Mouse (Mus musculus) hindbrain, embryonic 16.5 days (tissue): ENCODE data around the gene Rassf3. TPM values are rescaled to one million over a fixed set of nuclear protein-coding genes. Genes with fewer than 3 reads are reported as not detected.

ENCODE experiments used
- ATAC-seq: fragments of 200-750 bp; cut with Nextera tagmentation; 2 replicates; pipeline ENCODE4 v1.8.0; 2017; ENCODE audit warnings: moderate TSS enrichment, moderate library complexity
- H3K27ac ChIP-seq: fragments of 300-500 bp; sonication (generic); 2 replicates; pipeline ENCODE4 v1.5.1; 2014; ENCODE audit warnings: low read depth, mild to moderate bottlenecking, control low read depth, low read length, moderate library complexity
- H3K27me3 ChIP-seq: fragments of 300-500 bp; sonication (generic); replicated peaks from 2 replicates; pipeline ENCODE4 v1.6.1; 2014; ENCODE audit warnings: low read length; ENCODE audit not compliant: control insufficient read depth, insufficient read depth
- H3K36me3 ChIP-seq: fragments of 300-500 bp; sonication (generic); 2 replicates; pipeline ENCODE4 v1.6.1; 2014; ENCODE audit warnings: mild to moderate bottlenecking, low read length, moderate library complexity, mixed read lengths; ENCODE audit not compliant: control insufficient read depth, insufficient read depth
- H3K4me1 ChIP-seq: fragments of 300-500 bp; sonication (generic); 2 replicates; pipeline ENCODE4 v1.6.1; 2014; ENCODE audit warnings: low read depth, low read length; ENCODE audit not compliant: control insufficient read depth, insufficient read depth
- H3K4me2 ChIP-seq: fragments of 300-500 bp; sonication (generic); 2 replicates; pipeline ENCODE4 v1.6.1; 2014; ENCODE audit warnings: mild to moderate bottlenecking, low read length, control low read depth, moderate library complexity
- H3K4me3 ChIP-seq: fragments of 300-500 bp; sonication (generic); 2 replicates; pipeline ENCODE4 v1.5.1; 2014; ENCODE audit warnings: mild to moderate bottlenecking, low read length, control low read depth, moderate library complexity
- H3K9ac ChIP-seq: fragments of 300-500 bp; sonication (generic); 2 replicates; pipeline ENCODE4 v1.6.1; 2014; ENCODE audit warnings: low read depth, mild to moderate bottlenecking, control low read depth, low read length, moderate library complexity
- H3K9me3 ChIP-seq: fragments of 300-500 bp; sonication (generic); 2 replicates; pipeline ENCODE4 v1.6.1; 2014; ENCODE audit warnings: mild to moderate bottlenecking, low read length, moderate library complexity; ENCODE audit not compliant: control insufficient read depth
- WGBS: fragments of 180-500 bp; shearing (Covaris S2); extraction: QIAGEN DNeasy Blood & Tissue Kit; methylation state at CpG from one replicate; pipeline ENCODE4 v1.1.7; 2014; 5-methylcytosine and 5-hydroxymethylcytosine counted together
- polyA plus RNA-seq: library from polyadenylated mRNA; unstranded; fragments of >200 nt; fragmentation: Nextera tagmentation; extraction: Ambion mirVana; gene quantifications from 2 replicates; pipeline ENCODE4 v1.2.1, GENCODE M21; 2015

Rassf3 gene
- polyA plus RNA-seq, 1 experiment from 2014 or later = 5.3 TPM

GRCm38 (mm10) chr10:121468985-121469384 lies 7.2 kb downstream of the Rassf3 start:
- no peak overlapping the region for H3K27ac ChIP-seq
- H3K36me3 ChIP-seq = no peaks in the 10 kb centered on the region
- no peaks in the 10 kb centered on the region for H3K27me3 ChIP-seq
- no peak overlapping the region for H3K4me2 ChIP-seq
- no peak overlapping the region for H3K4me3 ChIP-seq
- WGBS = 52% methylated on average over 5 of the region's 5 CpGs
- H3K9me3 ChIP-seq = no peaks in the 10 kb centered on the region
- H3K9ac ChIP-seq = no peak overlapping the region
- peaks cover 6% of the 10 kb centered on the region; the same call in 1 of the 2 replicates for H3K4me1 ChIP-seq
- ATAC-seq = no peak

DNA sequence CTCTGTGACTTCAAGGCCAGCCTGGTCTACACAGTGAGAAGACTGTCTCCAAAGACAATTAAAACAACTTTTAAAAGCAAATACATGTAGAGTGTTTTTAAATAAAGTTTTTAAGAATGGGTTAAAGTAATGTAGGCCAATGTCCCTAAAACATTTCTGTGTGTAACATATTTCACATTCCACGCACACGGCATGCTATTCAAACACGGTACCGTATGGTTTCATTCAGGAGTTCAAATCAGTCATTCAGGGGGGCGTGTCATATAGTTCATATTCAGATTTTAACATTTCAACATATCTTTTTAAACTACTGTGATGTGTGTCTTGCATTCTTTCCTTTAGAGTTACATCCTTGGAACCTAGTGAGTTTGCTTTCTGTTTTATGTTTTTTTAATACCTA lies 7.9 kb downstream of the Rassf3 start:
- ATAC-seq = no peak
- no peaks in the 10 kb centered on the region for H3K36me3 ChIP-seq
- H3K4me1 ChIP-seq = peaks cover 3% of the 10 kb centered on the region; the same call in 1 of the 2 replicates
- 83% methylated on average over 5 of the region's 5 CpGs for WGBS
- no peak overlapping the region for H3K27ac ChIP-seq
- H3K27me3 ChIP-seq = no peaks in the 10 kb centered on the region
- no peaks in the 10 kb centered on the region for H3K9me3 ChIP-seq
- H3K4me2 ChIP-seq = no peak overlapping the region
- H3K4me3 ChIP-seq = no peak overlapping the region
- H3K9ac ChIP-seq = no peak overlapping the region

- ATAC-seq = no peak
- peaks cover 3% of the 10 kb centered on the region; the same call in 1 of the 2 replicates for H3K4me1 ChIP-seq
- H3K4me3 ChIP-seq = no peak overlapping the region
- H3K9ac ChIP-seq = no peak overlapping the region
- H3K4me2 ChIP-seq = no peak overlapping the region
- no peaks in the 10 kb centered on the region for H3K36me3 ChIP-seq
- H3K27ac ChIP-seq = no peak overlapping the region
- WGBS = 72% methylated on average over 8 of the region's 8 CpGs
- H3K9me3 ChIP-seq = no peaks in the 10 kb centered on the region
- no peaks in the 10 kb centered on the region for H3K27me3 ChIP-seq
Observed at GRCm38 (mm10) chr10:121467792-121468191, 8.4 kb downstream of the Rassf3 start.

GRCm38 (mm10) chr10:121467016-121467415 lies 9.1 kb downstream of the Rassf3 start:
- Histone ChIP-seq H3K4me2 (no peak overlapping the region), H3K27ac (no peak overlapping the region), H3K4me1 (peaks cover 8% of the 10 kb centered on the region), H3K4me3 (no peak overlapping the region), H3K27me3 (no peaks in the 10 kb centered on the region), H3K9ac (no peak overlapping the region), H3K9me3 (no peaks in the 10 kb centered on the region), H3K36me3 (no peaks in the 10 kb centered on the region)
- WGBS = 81% methylated on average over 13 of the region's 13 CpGs
- ATAC-seq = no peak

DNA sequence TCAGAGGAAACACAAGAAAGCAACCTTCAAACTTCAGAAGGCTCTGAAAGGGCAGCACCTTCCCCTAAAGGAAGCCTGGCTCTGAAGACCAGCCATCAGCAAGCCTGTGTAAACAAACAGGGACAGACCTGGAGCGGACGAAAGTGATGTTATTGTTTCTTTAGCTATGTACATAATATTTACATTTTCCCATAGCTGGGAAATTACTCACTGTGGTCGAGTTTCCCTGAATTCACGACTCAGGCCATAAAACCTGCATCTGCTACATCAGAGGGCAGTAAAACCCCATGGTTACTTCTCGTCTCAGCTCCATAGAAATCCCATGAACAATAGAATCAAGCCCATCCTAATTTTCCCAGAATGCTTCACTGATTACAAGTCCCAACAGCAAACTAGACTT lies 11.1 kb downstream of the Rassf3 start:
- Histone ChIP-seq H3K27ac (no peak overlapping the region), H3K4me3 (no peak overlapping the region), H3K36me3 (no peaks in the 10 kb centered on the region), H3K4me1 (peaks cover 13% of the 10 kb centered on the region), H3K27me3 (no peaks in the 10 kb centered on the region), H3K9ac (no peak overlapping the region), H3K9me3 (no peaks in the 10 kb centered on the region), H3K4me2 (no peak overlapping the region)
- WGBS = 58% methylated on average over 5 of the region's 5 CpGs
- no peak for ATAC-seq

- no peaks in the 10 kb centered on the region for H3K36me3 ChIP-seq
- WGBS = 53% methylated on average over 24 of the region's 24 CpGs
- ATAC-seq = no peak
- H3K4me2 ChIP-seq = peak overlapping the region; percentile 51
- peaks cover 17% of the 10 kb centered on the region for H3K4me1 ChIP-seq
- no peak overlapping the region for H3K4me3 ChIP-seq
- H3K9me3 ChIP-seq = no peaks in the 10 kb centered on the region
- no peaks in the 10 kb centered on the region for H3K27me3 ChIP-seq
- H3K9ac ChIP-seq = no peak overlapping the region; the same call in 1 of the 2 replicates
- peak overlapping the region; percentile 63 for H3K27ac ChIP-seq
Observed at GRCm38 (mm10) chr10:121462162-121462881, 13.8 kb downstream of the Rassf3 start.

DNA sequence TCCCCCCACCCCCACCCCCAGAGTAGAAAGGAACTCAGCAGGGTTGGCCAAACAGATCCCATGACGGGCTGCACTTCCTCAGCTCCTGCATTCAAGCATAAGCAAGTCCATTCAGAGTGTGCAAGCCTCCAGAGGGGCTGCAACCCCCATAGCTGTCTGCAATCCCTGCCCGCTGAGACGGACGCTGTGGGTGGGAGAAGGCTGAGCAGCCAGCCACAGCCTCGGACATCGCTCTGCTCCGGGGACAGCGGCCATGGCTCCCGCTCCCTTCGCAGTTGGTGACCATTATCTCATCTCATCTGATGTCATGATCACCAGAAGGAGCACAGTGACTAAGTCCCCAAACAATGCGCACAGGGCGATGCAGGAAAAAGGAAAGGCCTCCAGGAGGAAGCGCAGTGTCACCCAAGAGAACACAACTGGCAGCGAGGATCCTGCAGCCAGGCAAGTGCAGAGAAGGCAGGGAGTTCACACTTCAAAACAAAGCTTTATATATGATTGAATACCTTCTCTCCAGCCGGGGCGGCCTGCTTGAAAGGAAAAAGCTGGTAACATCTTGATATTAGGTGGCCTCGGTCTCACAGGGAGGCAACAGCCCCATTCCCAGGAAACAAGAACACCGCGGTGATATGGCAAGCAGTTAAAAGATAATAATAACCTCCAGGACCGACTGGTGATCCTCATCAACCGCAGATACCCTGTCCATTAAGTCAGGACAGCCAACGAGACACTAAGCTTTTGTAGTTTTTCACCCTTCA lies 14.6 kb downstream of the Rassf3 start:
- WGBS = 6% methylated on average over 22 of the region's 22 CpGs
- peaks cover 17% of the 10 kb centered on the region for H3K4me1 ChIP-seq
- peak overlapping the region; percentile 12; the same call in 1 of the 2 replicates for H3K4me3 ChIP-seq

DNA sequence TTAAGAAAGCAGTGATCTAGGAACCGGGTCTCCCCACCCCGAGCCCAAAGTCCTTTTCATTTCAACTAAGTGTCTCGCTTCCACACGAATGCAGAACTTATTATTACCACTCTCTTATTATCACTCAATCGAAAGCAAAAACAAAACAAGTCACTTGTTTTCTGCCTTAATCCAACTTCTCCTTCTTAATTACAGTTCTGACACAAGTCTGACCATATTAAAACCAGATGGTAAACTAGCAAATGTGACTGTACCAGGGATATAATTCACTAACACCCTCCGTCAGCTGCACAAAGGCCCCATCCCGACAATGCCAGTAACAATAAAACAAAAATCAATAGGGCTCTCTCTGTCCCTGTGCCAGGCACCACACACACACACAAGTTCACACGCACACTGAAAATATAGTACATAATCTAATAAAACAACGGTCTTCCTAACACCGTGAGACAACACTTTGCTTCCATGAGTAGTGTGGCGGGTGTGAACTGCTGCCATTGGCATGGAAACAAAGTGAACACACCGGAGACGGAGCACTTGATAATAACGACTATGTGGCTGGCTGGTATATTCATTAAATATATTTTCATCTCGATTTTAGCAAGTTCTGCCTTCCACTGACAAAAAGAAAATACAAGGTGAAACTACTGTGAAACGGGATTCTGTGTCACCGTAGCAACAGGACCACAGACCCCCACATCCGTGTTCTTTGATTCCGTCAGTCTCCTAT lies 16.9 kb downstream of the Rassf3 start:
- 48% methylated on average over 19 of the region's 19 CpGs for WGBS
- H3K9ac ChIP-seq = no peak overlapping the region
- peak overlapping the region; percentile 19; the same call in 1 of the 2 replicates for H3K4me2 ChIP-seq
- no peak overlapping the region for H3K4me3 ChIP-seq
- no peaks in the 10 kb centered on the region for H3K27me3 ChIP-seq
- H3K27ac ChIP-seq = no peak overlapping the region
- ATAC-seq = no peak
- peaks cover 17% of the 10 kb centered on the region for H3K4me1 ChIP-seq
- no peaks in the 10 kb centered on the region for H3K9me3 ChIP-seq
- no peaks in the 10 kb centered on the region for H3K36me3 ChIP-seq

More for the DNA sequence above, 14.6 kb downstream of the Rassf3 start:
- H3K4me2 ChIP-seq = peak overlapping the region; percentile 51
- no peaks in the 10 kb centered on the region for H3K36me3 ChIP-seq
- peak overlapping the region; percentile 63 for H3K27ac ChIP-seq
- H3K9me3 ChIP-seq = no peaks in the 10 kb centered on the region
- peak; percentile 80 for ATAC-seq
- no peaks in the 10 kb centered on the region for H3K27me3 ChIP-seq
- H3K9ac ChIP-seq = peak overlapping the region; percentile 48

- ATAC-seq = no peak
- Histone ChIP-seq H3K27ac (no peak overlapping the region), H3K4me1 (peaks cover 17% of the 10 kb centered on the region), H3K27me3 (no peaks in the 10 kb centered on the region), H3K9me3 (no peaks in the 10 kb centered on the region), H3K36me3 (no peaks in the 10 kb centered on the region), H3K4me2 (no peak overlapping the region), H3K9ac (no peak overlapping the region), H3K4me3 (no peak overlapping the region)
- WGBS = 88% methylated on average over 9 of the region's 9 CpGs
Observed at GRCm38 (mm10) chr10:121458408-121458807, 17.7 kb downstream of the Rassf3 start.
